Comparison of ENCODE assay signal across 8 mouse cellular contexts in genomic region chr5:9068886-9069285, GRCm38 (mm10). TPM values are rescaled to one million over a fixed set of nuclear protein-coding genes. Genes with fewer than 3 reads are reported as not detected.
DNase-seq lines count a peak whose midpoint lies in the region; ATAC-seq and TF ChIP-seq lines count a peak whose summit lies in the region.

No protein-coding gene starts in this region.

- no peaks in the 10 kb centered on the region for H3K4me1 ChIP-seq in stomach, postnatal 0 days (replicated peaks; ENCODE audit: control insufficient read depth, insufficient read depth)

- WGBS in stomach, postnatal 0 days, result 15% methylated on average over 2 of the region's 2 CpGs

- H3K9me3 ChIP-seq in stomach, postnatal 0 days (ENCODE audit: control insufficient read depth, low read length), result no peaks in the 10 kb centered on the region

- no peak overlapping the region for H3K4me3 ChIP-seq in stomach, postnatal 0 days (ENCODE audit: low read depth, low read length)

- peak; percentile 82 for ATAC-seq in stomach, postnatal 0 days (ENCODE audit: low FRiP score, low TSS enrichment)

- H3K4me2 ChIP-seq in stomach, postnatal 0 days (replicated peaks; ENCODE audit: low read depth), result no peak overlapping the region

- TF ChIP-seq EP300 in stomach, postnatal 0 days (optimal IDR thresholded peaks at IDR 0.05), result no peak

- H3K27me3 ChIP-seq in stomach, postnatal 0 days (ENCODE audit: control insufficient read depth, insufficient read depth, low read length), result no peaks in the 10 kb centered on the region

- H3K9ac ChIP-seq in stomach, postnatal 0 days (ENCODE audit: low read length), result no peak overlapping the region

- no peak; the same call in 1 of the 2 replicates for TF ChIP-seq CTCF in stomach, postnatal 0 days (IDR thresholded peaks at IDR 0.05; ENCODE audit: low read depth)

- no peak overlapping the region for H3K27ac ChIP-seq in stomach, postnatal 0 days (replicated peaks)

- H3K36me3 ChIP-seq in stomach, postnatal 0 days (ENCODE audit: control insufficient read depth, insufficient read depth, low read length), result no peaks in the 10 kb centered on the region

- intact Hi-C loops in left cerebral cortex, postnatal 14 days (cut with DNase I), result loop anchor here (10.0 kb wide), 1 partner anchor 356 kb away; no protein-coding TSS in a partner anchor

- DNase-seq in gastrocnemius, adult 18-20 months (ENCODE audit: low spot score), result peak; percentile 47
- no peak for DNase-seq in gastrocnemius, postnatal 4 days (ENCODE audit: low spot score in 2 of 2)
- peak; percentile 98 for DNase-seq in 416B (ENCODE audit: low read depth)
- DNase-seq in cerebellum, adult 11-12 months, result peak; percentile 71
- peak; percentile 68 to 71 for DNase-seq in heart, adult 9 months (ENCODE audit: low spot score in 2 of 2)
- DNase-seq in left cerebral cortex, postnatal 14 days (ENCODE audit: low spot score in 2 of 2), result peak; percentile 29 to 49
- DNase-seq in stomach, postnatal 0 days (ENCODE audit: low spot score), result peak; percentile 48
- DNase-seq in testis, postnatal 14 days (ENCODE audit: low spot score), result no peak

RNA-seq across cellular contexts. Expression of gene Tmem243, which starts 31.6 kb away (rescaled TPM):
- total RNA-seq in gastrocnemius, adult 18-20 months (2021), result 10 to 100 TPM in 1 of 2 experiments, 1 to 10 TPM in 1; 9.7 to 11.0 TPM
- 1 to 10 TPM; 3.8 to 4.9 TPM for total RNA-seq in gastrocnemius, postnatal 4 days (2021)
- total RNA-seq in left cerebral cortex, postnatal 14 days (2021), result 10 to 100 TPM in 1 of 2 experiments, 1 to 10 TPM in 1; 9.4 to 10.1 TPM
- polyA plus RNA-seq in stomach, postnatal 0 days (2015; fragmentation: Nextera tagmentation; extraction: Ambion mirVana), result 19.7 and 20.1 TPM in 2 replicates

Comparison
In these comparisons a context has a peak if more than half of its experiments do, and no peak if none do; other contexts are left out.
1. DNase-seq: peak in gastrocnemius, adult 18-20 months (single experiment), 416B (single experiment), cerebellum, adult 11-12 months (single experiment), heart, adult 9 months (2 of 2), left cerebral cortex, postnatal 14 days (2 of 2) and stomach, postnatal 0 days (single experiment); none in gastrocnemius, postnatal 4 days (0 of 2) and testis, postnatal 14 days (single experiment).